In the genomic region with DNA sequence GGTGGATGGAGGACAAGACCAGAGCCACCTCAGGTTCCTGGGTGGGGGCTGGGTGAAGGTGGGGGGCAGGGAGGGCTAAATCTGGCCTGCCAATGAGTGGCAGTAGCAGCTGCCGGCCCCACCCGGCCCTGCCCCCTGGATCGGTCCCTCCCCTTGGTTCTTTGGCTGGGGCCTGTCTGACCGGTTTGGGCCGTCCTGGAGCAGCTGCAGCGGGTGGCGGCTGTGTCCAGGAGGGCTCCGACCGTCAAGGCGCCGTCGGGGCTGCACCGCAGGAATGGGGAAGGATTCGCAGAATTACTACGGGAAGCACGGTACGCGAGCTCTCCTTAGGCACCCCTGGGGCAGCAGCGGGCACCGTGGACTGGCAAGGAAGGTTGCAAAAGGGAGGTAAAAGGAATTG, we compare ENCODE assay signal across 7 mouse cellular contexts. TPM values are rescaled to one million over a fixed set of nuclear protein-coding genes. Genes with fewer than 3 reads are reported as not detected.
DNase-seq lines count a peak whose midpoint lies in the region.

No protein-coding gene starts in this region.

- peak; percentile 60 for DNase-seq in R1 (ENCODE audit: low read depth, low spot score)
- peak; percentile 76 for DNase-seq in gastrocnemius, adult 18-20 months (ENCODE audit: low spot score)
- peak; percentile 39 for DNase-seq in kidney, adult 9 months
- peak; percentile 72 for DNase-seq in lung, postnatal 14 days
- no peak for DNase-seq in right cerebral cortex, postnatal 4 days
- DNase-seq in adrenal gland, adult 18-20 months (ENCODE audit: low spot score in 2 of 2): no peak
- DNase-seq in adrenal gland, adult 8-10 months: no peak

RNA-seq across cellular contexts. Expression of gene Slc44a2, which starts 17.2 kb away (rescaled TPM):
- total RNA-seq in gastrocnemius, adult 18-20 months (2021): 100 to 1,000 TPM; 159 to 162 TPM
- total RNA-seq in adrenal gland, adult 18-20 months (2021): 10 to 100 TPM; 36.3 to 48.3 TPM
- 100 to 1,000 TPM in 1 of 4 experiments, 10 to 100 TPM in 3; 39.0 to 103 (median 67.3) TPM for total RNA-seq in adrenal gland, adult 8-10 months (2022)

RNA-seq across cellular contexts. Expression of gene Ap1m2, which starts 25.5 kb away (rescaled TPM):
- not detected for total RNA-seq in gastrocnemius, adult 18-20 months (2021)
- not detected for total RNA-seq in adrenal gland, adult 18-20 months (2021)
- total RNA-seq in adrenal gland, adult 8-10 months (2022): under 1 TPM in 1 of 4 experiments, not detected in 3; 0.23 TPM

RNA-seq across cellular contexts. Expression of gene Ilf3, which starts 30.0 kb away (rescaled TPM):
- total RNA-seq in gastrocnemius, adult 18-20 months (2021): 10 to 100 TPM; 17.3 to 22.2 TPM
- total RNA-seq in adrenal gland, adult 18-20 months (2021): 10 to 100 TPM; 56.5 to 59.6 TPM
- 10 to 100 TPM; 47.3 to 86.4 (median 66.0) TPM for total RNA-seq in adrenal gland, adult 8-10 months (2022)

RNA-seq across cellular contexts. Expression of gene Cdkn2d, which starts 46.4 kb away (rescaled TPM):
- 1 to 10 TPM; 8.0 to 8.3 TPM for total RNA-seq in gastrocnemius, adult 18-20 months (2021)
- 10 to 100 TPM in 1 of 2 experiments, 1 to 10 TPM in 1; 9.1 to 11.8 TPM for total RNA-seq in adrenal gland, adult 18-20 months (2021)
- 10 to 100 TPM; 11.9 to 24.1 (median 18.5) TPM for total RNA-seq in adrenal gland, adult 8-10 months (2022)

RNA-seq across cellular contexts. Expression of gene Kri1, which starts 49.9 kb away (rescaled TPM):
- total RNA-seq in gastrocnemius, adult 18-20 months (2021): 1 to 10 TPM; 8.0 to 9.3 TPM
- total RNA-seq in adrenal gland, adult 18-20 months (2021): 10 to 100 TPM; 31.1 to 34.9 TPM
- total RNA-seq in adrenal gland, adult 8-10 months (2022): 10 to 100 TPM; 33.0 to 52.0 (median 41.8) TPM

Comparison
In these comparisons a context has a peak if more than half of its experiments do, and no peak if none do; other contexts are left out.
1. DNase-seq: peak in R1 (single experiment), gastrocnemius, adult 18-20 months (single experiment), kidney, adult 9 months (single experiment) and lung, postnatal 14 days (single experiment); none in right cerebral cortex, postnatal 4 days (single experiment), adrenal gland, adult 18-20 months (0 of 2) and adrenal gland, adult 8-10 months (single experiment).